Mouse (Mus musculus) kidney, adult 8-10 months (tissue): ENCODE measurements at regions not wholly inside any gene's neighbourhood (a gene's known extent, or its start where the extent isn't known, plus 50 kb on each side); places are given as distances from the start of the nearest gene placed in this dataset.
A peak's percentile ranks its signal among the peaks of the same experiment; 100 is the strongest.

Experiments used
- DNase-seq, 2 experiments: peaks; one replicate each; pipeline ENCODE4 v3.0.0; 2022

GRCm38 (mm10) chr14:39682306-39683000 lies 209.6 kb upstream of the Nrg3 start:
- peak; percentile 18 to 56 for DNase-seq

- no peak for DNase-seq
Observed at GRCm38 (mm10) chr14:39678228-39678627, 205.3 kb upstream of the Nrg3 start.

DNA sequence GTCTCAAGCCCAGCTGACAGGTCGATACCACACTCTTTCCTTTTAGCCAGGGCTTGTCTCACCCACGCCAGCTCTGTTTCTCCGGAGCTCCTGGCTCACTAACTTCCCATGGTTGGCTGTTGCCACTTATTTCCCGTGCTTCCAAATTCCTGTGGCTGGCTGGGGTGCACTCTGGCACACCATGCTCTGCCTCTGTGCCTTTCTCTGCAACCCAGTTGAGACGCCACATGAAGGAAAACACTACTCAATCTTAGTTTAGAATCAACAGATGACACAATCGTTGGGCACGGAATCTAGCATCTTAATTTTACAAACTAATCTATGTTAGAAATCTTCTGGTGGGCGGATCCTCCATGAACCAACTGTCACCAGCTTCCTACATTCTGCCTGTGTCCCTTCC lies 204.7 kb upstream of the Nrg3 start:
- no peak for DNase-seq

DNA sequence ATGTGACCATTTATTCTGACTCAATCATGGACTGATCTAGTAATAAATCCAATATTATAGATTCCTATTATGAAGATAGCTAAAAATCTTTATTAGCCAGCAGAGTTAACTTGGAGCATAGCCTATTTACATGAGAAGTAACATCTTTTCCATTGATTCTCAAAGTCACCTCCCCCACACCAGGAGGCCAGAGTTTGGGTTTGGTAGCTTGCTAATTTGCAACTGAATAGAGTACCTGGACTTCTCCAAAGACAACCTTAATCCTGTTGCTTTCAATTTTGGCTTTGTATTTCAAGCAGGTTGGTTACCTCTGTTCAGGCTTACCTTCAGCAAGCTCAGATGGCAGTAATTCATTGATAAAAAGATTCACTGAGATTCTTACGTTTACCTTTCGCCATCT lies 165.9 kb upstream of the Nrg3 start:
- DNase-seq = no peak
